Mouse (Mus musculus): ENCODE measurements around the gene Cab39.

- TF ChIP-seq RCOR1 (conservative IDR thresholded peaks at IDR 0.05; ENCODE audit: low read depth, low read length) (no peak), ZNF384 (IDR thresholded peaks at IDR 0.05; ENCODE audit: low read depth, low read length) (no peak)
Observed at GRCm38 (mm10) chr1:85870546-85870945, 77.3 kb downstream of the Cab39 start.
